Mouse (Mus musculus) mature B cell (primary cell): ENCODE measurements around the gene Tiam1.

Experiments
- in situ Hi-C: fragments of 300-500 bp; cut with MboI; formaldehyde crosslinking; loops from 2 replicates; pipeline ENCODE4 v1.14.3; 2019

Gene Tiam1

GRCm38 (mm10) chr16:90144541-90144940 lies 972 bp upstream of the Tiam1 start:
- in situ Hi-C loops, result no loop called here

DNA sequence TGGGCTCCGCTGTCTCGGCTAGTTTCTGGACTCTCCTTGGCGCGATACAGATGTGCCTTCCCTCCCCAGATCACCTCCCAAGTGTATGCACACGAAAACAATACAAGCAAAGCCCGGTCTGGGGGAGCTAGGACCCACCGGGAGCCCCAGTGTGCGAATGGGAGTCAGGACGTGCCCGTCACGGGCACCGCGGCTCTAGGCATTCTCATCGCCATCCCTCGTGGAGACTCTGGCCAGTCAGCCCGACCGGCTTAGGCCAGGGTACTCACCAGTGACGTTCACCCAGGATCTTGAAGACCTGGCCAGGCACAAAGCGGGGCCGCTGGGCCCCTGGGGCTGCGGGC lies 181 bp downstream of the Tiam1 start:
- in situ Hi-C loops, result no loop called here

- in situ Hi-C loops, result no loop called here
Observed at GRCm38 (mm10) chr16:90142574-90143415, 774 bp downstream of the Tiam1 start.

GRCm38 (mm10) chr16:90142247-90142573 lies 1.4 kb downstream of the Tiam1 start:
- in situ Hi-C loops, result no loop called here

DNA sequence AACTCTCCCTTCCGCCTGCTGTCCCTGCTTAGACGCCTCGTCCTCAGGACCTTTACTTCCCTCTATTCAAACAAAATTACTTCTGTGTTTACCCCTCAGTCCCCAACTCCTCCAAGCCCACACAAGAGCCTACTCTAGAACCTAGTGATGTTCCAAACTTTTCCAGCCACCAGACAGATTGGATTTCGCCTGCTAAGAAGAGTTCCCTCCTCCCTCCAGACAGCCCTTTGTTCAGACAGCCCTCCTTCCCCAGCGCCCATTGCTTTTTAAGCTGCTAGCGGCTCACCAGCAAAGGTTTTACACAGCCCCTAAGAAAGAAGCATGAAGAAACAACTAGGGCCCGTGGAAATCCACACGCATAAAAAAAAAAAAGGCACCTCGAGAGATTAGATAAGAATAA lies 2.0 kb downstream of the Tiam1 start:
- in situ Hi-C loops, result no loop called here

DNA sequence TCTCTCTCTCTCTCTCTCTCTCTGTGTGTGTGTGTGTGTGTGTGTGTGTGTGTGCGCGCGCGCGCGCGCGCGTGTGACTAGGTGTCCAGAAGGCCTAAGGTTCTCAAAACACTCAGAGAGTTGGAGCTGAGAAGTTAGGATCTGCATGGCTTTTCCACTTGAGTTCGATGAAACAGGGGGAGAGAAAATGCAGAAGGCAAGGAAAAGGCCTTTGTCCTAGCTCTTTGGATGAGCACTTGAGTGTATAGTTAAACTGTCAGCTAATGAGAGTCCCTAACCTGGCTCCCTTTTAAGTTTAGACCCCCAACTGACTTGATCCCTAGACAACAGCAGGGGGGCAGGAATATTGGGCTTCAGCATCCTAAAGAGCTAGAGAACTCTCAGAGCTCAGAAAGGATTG lies 3.0 kb downstream of the Tiam1 start:
- in situ Hi-C loops, result no loop called here

DNA sequence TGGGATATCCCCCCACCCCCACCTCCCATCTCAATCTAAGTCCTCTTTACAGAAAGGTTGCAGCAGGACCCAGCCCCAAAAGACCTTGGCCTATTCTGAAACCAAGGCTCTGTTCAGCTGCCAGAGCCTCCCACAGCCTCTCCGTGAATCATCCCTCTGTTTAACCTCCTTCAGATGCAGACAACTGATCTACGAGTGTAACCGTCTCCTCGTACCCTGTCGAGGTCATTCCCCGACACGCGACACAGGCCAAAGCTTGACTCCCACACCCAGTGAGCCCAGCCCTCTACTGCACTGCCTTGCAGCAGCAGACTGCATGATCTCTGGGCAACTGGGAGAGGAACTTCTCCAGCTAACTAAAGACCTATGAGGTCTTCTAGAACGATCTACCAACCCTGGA lies 3.9 kb downstream of the Tiam1 start:
- in situ Hi-C loops, result no loop called here

- in situ Hi-C loops, result no loop called here
Observed at GRCm38 (mm10) chr16:90138151-90138550, 5.4 kb downstream of the Tiam1 start.

DNA sequence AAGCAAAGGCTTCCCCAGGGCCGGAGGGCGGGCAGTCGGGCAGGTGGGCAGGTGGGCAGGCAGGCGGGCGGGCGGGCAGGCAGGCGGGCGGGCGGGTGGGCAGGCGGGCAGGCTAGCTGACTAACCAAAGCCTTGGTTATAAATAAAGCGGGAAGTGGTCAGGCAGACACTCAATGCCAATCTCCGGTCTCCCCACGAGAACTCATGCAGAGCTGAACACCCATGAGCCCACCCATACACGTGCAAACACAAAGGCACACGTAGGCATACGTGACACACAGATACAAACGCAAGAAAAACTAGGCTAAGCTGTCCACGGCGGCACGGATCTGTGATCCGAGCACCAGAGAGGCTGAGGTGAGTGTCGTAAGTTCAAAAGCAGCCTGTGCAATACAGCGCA lies 6.4 kb downstream of the Tiam1 start:
- in situ Hi-C loops, result no loop called here

DNA sequence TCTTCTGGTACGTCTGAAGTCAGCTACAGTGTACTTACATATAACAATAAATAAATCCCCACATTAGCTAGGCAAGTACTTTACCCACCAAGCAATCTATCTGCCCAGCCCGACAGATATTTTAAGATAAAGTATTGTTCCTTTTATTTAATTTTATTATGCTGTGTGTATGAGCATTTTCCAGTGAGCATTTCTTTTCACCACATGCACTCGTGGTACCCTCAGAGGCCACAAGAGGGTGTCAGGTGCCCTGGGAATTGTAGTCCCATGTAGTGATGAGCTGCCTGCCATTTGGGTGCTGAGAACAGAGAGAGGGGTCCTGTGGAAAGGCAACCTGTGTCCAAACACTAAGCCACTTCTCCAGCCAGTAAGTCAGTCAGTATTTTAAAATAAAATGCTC lies 8.0 kb downstream of the Tiam1 start:
- in situ Hi-C loops, result no loop called here

GRCm38 (mm10) chr16:90134351-90134750 lies 9.2 kb downstream of the Tiam1 start:
- in situ Hi-C loops, result no loop called here

GRCm38 (mm10) chr16:90132816-90133215 lies 10.8 kb downstream of the Tiam1 start:
- in situ Hi-C loops, result no loop called here

- in situ Hi-C loops, result no loop called here
Observed at GRCm38 (mm10) chr16:90132331-90132730, 11.2 kb downstream of the Tiam1 start.

- in situ Hi-C loops, result no loop called here
Observed at GRCm38 (mm10) chr16:90128817-90129587, 14.6 kb downstream of the Tiam1 start.

DNA sequence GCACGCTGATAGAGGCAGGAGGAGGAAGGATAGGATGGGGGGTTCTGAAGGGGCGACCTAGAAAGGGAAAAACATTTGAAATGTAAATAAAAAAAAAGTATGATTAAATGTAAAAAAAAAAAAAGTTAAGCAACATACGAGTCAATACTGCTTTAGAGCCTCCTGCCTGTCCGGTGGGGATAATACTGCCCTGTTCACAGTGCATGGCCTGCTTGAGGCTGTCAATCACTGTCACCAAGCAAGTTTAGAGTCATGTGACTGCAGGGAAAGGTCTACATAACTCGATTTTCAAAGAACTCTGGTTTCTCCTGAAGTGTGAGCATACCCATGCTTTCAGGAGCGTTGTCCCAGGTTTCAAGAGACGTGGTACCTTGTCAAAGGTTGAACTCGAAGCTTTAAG lies 15.2 kb downstream of the Tiam1 start:
- in situ Hi-C loops, result no loop called here

GRCm38 (mm10) chr16:90125318-90126314 lies 18.0 kb downstream of the Tiam1 start:
- in situ Hi-C loops, result no loop called here

DNA sequence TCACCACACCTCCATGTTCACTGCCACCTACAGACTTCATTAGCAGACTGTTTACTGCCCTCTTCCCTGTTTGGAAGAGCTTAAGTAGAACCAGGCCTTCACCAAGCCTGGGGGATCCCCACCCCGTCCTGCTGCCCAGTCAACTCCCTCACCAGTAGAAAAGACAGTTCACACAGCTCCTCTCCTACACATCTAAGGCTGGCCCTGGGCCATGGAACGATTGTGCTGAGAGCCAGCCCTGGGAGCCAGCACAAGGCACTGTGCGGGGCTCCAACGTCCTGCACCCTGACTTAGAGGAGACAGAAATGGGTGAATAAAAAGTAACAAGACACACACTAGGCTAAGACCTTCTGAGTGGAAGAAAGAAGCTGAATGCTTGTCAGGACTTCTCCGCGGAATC lies 20.5 kb downstream of the Tiam1 start:
- in situ Hi-C loops, result no loop called here

DNA sequence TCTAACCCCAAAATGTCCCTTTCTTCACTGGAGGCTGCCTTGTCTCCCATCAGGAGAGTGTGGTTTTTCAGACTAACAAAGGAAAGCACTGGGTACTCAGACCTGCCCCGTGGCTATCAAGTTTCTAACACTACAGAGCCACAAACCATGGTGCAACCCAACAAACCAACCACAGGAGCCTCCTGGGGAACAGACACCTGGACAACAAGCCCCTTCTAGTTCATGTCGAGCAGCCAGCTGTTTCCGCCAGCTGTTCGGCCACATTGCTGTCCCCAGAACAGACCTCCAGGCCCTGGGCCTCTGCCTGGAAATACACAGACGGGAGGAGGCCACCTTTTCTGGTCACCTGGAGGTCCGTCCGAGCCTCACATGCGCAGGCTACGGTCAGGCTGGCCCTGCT lies 21.1 kb downstream of the Tiam1 start:
- in situ Hi-C loops, result no loop called here

- in situ Hi-C loops, result no loop called here
Observed at GRCm38 (mm10) chr16:90121799-90122198, 21.8 kb downstream of the Tiam1 start.

DNA sequence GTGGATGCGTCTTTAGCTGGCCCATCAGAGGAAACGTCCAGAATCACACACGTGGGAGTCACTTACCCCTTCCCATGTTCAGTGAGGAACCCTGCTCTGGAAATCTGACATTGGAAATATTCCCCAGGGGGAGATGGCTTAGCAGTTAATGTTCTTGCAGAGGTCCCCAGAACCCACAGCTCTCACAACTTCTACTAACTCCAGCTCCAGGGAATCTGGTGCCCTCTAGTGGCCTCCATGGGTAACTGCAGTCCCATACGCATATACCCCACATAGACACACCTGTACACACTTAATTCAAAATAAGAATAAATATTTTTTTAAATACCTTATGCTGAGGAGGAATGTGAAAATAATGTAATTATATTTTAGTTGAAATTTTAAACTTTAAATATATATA lies 23.6 kb downstream of the Tiam1 start:
- in situ Hi-C loops, result no loop called here

GRCm38 (mm10) chr16:90116637-90117182 lies 26.9 kb downstream of the Tiam1 start:
- in situ Hi-C loops, result no loop called here

DNA sequence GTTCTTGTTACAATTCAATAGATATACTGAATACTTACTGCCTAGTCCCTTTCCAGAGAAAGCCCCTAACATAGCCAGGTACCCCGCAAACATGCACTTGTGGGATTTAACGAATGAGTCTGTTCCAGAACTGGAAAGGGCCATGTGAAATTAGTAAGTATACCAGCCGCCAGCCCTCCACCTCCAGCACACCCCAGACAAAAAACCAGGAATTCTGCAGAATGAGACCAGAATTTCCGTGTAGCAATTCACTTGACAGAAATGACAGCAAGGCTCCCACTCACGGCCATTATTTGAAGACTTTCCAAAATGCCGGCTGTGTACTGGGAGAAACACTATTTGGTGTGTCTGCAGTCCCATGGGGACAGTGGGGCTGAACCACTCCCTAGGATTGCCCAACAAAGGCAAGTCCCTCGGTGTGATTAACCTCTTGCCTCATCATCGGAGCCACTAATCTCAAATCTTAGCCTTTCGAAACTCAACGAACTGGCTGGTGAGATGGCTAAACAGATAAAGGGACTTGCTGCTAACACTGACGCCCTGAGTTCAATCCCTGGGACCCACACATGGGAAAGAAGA lies 30.9 kb downstream of the Tiam1 start:
- in situ Hi-C loops, result no loop called here
